Mouse (Mus musculus) lung, postnatal 36 days (tissue): Measurements from ENCODE around the gene Tlcd1.
A peak's percentile ranks its signal among the peaks of the same experiment; 100 is the strongest.

Experiments used
- DNase-seq: peaks from one replicate; pipeline ENCODE4 v3.0.0; 2022; ENCODE audit warnings: mixed read lengths

The Tlcd1 gene

DNA sequence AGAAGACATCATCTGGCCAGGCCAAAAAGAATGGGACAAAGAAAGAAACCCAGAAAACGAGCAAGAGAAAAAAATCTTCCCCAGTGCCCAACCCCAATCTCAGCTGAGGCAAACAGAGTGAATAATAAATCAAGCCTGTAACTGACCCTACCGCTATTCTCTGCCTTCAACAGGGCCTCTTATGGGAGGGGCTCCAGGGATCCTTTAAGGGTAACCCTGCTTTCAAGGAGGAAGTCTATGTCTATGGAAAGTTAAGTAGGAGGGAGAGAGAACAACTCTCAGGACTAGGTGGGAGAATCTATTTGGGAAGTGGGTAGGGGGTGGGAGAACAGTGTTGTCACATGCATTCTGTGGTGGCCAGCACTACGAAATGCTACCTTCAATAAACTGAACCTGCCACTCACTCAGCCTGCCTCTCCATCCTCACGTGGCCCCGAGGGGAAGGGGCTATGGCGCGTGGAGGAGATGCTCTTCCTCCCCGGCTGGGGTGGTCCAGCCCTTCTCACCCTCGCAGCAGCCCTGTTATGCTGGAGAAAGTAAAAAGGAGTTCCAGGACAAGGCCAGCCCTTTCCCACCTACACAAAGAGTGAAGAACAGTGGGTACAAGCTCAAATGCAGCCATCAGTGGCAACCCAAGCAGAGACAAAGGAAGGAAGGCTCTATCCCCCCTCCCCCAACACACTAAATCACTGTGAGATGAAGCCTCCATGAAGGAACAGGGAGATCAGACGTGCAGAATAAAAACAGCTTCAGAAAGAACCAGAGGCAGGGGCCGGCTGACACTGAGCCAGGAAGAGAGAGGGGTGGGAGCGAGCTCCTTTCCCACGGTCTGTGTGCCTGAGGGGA lies 29.1 kb downstream of the Tlcd1 start:
- DNase-seq: no peak

DNA sequence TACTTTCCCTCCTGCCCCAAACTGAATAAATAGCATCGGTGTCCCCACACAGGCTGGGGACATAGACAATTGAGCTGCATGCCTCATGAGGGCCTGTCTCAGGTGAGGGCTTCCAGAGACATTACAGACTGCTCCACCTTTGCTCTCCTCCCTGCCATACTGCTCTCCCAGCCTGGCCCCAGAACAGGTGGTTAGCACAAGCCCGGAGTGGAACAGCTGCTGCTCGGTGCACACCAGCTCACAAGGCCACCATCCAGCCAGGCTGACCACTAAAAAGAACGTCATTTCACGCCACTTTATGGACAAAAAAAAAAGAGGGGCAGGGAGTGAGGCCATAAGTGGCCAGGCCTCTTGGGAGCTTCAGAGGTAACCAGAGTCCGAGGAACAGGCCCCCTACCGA lies 30.7 kb downstream of the Tlcd1 start:
- DNase-seq: no peak

DNA sequence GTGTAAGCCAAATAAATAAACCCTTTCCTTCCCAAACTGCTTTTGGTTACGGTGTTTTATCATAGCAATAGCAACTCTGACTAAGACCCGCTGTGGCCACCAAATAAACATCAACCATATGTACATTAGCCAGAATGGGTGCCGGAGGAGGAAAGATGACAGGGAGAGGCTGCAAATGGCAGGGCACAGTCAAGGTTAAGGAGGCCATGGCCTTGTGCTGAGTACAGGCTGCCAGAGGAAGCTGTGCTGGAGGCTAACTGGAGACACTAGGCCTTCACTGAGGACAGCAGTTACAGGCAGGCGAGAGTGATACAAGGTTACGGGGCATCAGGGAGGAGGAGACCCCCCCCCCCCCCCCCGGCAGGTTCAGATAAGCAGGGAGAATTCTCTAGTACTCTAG lies 33.4 kb downstream of the Tlcd1 start:
- DNase-seq: no peak

DNA sequence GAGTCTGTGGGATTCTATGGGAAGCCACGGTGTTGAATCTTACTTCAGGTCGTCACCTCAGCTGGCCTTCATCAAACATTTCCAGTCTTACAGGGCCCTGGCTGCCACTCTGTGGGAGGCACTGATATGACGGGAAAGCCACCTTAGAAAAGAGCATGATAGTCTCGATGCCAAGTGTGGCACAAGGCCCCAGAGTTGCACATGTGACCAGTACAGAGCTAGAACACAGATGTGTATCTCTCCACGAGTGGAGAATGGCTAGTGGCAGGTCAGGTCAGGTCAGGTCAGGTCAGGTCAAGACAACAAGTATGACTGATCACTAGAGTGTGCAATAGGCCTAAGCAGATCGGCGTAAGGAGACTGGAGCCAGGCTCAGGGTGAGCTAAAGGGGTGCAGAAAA lies 34.1 kb downstream of the Tlcd1 start:
- DNase-seq: no peak

DNA sequence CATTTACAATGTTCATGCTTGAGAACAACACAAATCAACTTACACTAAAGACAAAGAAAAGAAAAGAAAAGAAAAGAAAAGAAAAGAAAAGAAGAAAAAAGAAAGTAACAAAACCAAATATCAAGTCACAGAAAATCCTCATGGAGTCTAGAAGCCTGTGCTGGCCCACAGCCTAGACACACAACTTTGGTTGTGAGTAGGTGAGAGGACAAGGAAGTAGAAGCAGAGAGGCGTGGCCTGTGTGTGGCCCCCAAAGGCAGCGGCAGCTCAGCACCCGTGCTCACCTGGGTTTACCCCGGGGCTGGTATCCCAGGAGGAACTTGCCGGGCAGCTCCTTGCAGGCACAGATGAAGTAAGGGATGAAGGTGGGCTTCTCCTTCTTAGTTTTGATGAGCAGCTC lies 35.0 kb downstream of the Tlcd1 start:
- DNase-seq: peak; percentile 42

DNA sequence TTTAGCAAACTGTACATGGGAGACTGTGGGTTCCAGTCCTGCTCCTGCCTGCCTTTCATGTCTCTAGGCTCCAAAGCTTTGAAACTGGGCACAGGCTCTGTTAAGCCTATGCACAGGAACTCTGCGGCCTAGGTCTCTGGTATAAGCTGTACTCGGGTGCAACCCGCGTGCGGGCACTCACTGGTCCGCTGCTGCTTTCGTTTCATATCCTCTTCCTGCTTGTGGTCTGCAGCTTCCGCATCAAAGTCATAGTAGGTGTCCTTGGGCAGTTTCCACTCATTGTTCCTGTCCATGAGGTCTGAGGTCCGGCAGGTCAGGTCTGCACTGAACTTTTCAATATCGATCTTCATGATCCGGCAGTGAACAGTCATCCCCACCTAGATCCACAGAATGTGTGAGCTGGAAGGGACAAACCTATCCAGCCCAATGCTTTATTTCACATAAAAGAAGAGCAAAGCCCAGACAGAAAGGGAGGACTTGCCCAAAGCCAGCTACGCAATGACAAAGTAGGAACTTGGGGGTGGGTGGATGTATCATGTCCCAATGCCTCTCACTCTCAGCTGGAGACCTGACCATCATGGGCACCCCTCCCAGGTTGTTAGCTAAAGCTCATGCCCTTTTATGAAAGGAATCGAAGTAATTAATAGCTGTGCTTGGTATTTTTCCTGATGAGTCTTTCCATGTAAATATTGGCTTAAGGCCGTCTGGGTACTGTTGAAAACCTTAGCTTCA lies 36.7 kb downstream of the Tlcd1 start:
- DNase-seq: peak; percentile 50

DNA sequence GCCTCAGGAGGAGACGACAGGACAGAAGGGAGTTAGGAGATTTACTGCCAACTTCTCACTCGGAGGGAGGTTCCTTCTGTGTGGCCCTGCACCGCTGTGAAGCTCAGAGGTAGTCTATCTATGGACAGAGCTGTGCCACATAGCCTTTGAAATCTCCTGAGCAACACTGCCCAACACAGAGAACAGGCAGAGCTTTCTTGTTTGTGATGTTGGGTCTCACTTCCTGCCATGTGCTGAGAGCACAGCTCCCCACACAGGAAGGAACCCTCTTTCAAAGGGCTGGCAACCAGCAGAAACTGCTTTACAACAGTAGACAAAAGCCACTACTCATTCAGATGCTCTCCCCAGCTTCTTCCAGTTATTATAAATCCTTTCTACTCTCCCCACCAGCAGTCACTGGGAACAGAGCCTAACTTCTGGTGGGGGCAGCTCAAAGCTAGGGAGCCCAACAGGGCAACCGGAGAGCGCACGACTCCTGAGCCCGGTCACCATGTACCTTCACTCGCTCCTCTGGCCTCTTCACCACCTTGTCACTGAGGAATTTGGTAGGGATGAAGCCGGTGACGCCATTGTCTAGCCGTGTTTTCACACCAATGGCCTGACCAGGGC lies 39.3 kb downstream of the Tlcd1 start:
- no peak for DNase-seq

DNA sequence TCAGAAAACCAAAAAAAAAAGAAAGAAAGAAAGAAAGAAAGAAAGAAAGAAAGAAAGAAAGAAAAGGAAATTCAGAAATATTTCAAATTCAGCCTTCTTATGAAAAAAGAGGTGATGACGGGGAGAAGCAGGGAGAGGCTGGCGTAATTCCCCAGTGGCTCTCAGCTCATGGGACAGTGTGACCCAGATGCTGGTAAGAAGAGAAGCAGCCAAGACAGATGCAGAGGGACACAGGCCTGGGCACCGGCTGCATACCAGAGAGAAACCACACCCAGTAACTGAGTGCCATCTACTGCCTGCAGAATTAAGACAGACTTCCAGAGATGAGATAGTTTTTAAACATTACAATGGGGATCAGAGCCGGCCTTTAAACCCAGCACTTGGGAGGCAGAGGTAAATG lies 47.1 kb downstream of the Tlcd1 start:
- DNase-seq: no peak
